Mouse (Mus musculus) gastrocnemius, postnatal 25 days (tissue): ENCODE results near the gene Ldha. TPM values are rescaled to one million over a fixed set of nuclear protein-coding genes. Genes with fewer than 3 reads are reported as not detected.
"Not testable (repeated sequence)": the region's sequence is repeated elsewhere in the genome, so short reads cannot be mapped to it uniquely, and the experiment has no call there.

Source experiments
- DNase-seq: peaks from one replicate; pipeline ENCODE4 v3.0.0; 2022
- total RNA-seq, 2 experiments: library from RNA; stranded (reverse); gene quantifications; 1 replicate in 1 of 2; 2 replicates in 1 of 2; pipeline ENCODE4 v1.2.3; 2021

Gene Ldha
- total RNA-seq, 2 experiments from 2014 or later, result 2,738 to 2,745 TPM

- no peak for DNase-seq
These were observed 38.6 kb downstream of the Ldha start for GRCm38 (mm10) chr7:46879851-46880250.

GRCm38 (mm10) chr7:46880992-46881391 is 39.7 kb downstream of the Ldha start:
- no peak for DNase-seq

GRCm38 (mm10) chr7:46881941-46882340 is 40.7 kb downstream of the Ldha start:
- not testable (repeated sequence) for DNase-seq

GRCm38 (mm10) chr7:46883304-46883703 is 42.0 kb downstream of the Ldha start:
- no peak for DNase-seq

GRCm38 (mm10) chr7:46895511-46895910 is 54.2 kb downstream of the Ldha start:
- DNase-seq, result no peak

GRCm38 (mm10) chr7:46899343-46899742 is 58.1 kb downstream of the Ldha start:
- DNase-seq, result no peak

Other genes starting within 250 kb of the Ldha start
- 1 to 10 TPM; 3.9 to 4.6 TPM for gene Sergef, start 201.7 kb upstream of the Ldha start, total RNA-seq
- 1 to 10 TPM in 1 of 2 experiments, under 1 TPM in 1; 0.88 to 1.0 TPM for gene Tph1, start 168.9 kb upstream of the Ldha start, total RNA-seq
- gene Saal1, start 130.8 kb upstream of the Ldha start, total RNA-seq, result 1 to 10 TPM; 2.7 TPM
- not detected for gene Saa3, start 125.8 kb upstream of the Ldha start, total RNA-seq
- not detected for gene Saa4, start 108.9 kb upstream of the Ldha start, total RNA-seq
- not detected for gene Saa1, start 98.5 kb upstream of the Ldha start, total RNA-seq
- not detected for gene Saa2, start 89.7 kb upstream of the Ldha start, total RNA-seq
- gene Hps5, start 45.4 kb upstream of the Ldha start, total RNA-seq, result 10 to 100 TPM in 1 of 2 experiments, 1 to 10 TPM in 1; 9.8 to 10.9 TPM
- gene Gtf2h1, start 45.4 kb upstream of the Ldha start, total RNA-seq, result 10 to 100 TPM; 13.0 to 15.3 TPM
- not detected for gene Ldhc, start 19.7 kb downstream of the Ldha start, total RNA-seq
- gene Tsg101, start 78.5 kb downstream of the Ldha start, total RNA-seq, result 10 to 100 TPM; 42.0 to 46.9 TPM
- gene Uevld, start 117.1 kb downstream of the Ldha start, total RNA-seq, result 1 to 10 TPM; 7.0 to 8.8 TPM
- not detected for gene Gm9999, start 142.1 kb downstream of the Ldha start, total RNA-seq
- 1 to 10 TPM; 4.7 to 4.8 TPM for gene Spty2d1, start 166.9 kb downstream of the Ldha start, total RNA-seq
- gene Tmem86a, start 209.1 kb downstream of the Ldha start, total RNA-seq, result 1 to 10 TPM; 4.6 to 5.2 TPM